Mouse (Mus musculus) midbrain, embryonic 13.5 days (tissue): ENCODE measurements around the gene Armc3. TPM values are rescaled to one million over a fixed set of nuclear protein-coding genes. Genes with fewer than 3 reads are reported as not detected.

ENCODE experiments used
- ATAC-seq: fragments of 200-750 bp; cut with Nextera tagmentation; 2 replicates; pipeline ENCODE4 v1.8.0; 2017; ENCODE audit warnings: mild to moderate bottlenecking, moderate TSS enrichment, moderate library complexity
- H3K27ac ChIP-seq: fragments of 300-500 bp; sonication (generic); 2 replicates; pipeline ENCODE4 v1.5.1; 2015; ENCODE audit warnings: inconsistent platforms, mild to moderate bottlenecking, moderate library complexity
- H3K27me3 ChIP-seq: fragments of 300-500 bp; sonication (generic); 2 replicates; pipeline ENCODE4 v1.6.1; 2015; ENCODE audit warnings: mild to moderate bottlenecking, inconsistent platforms
- H3K36me3 ChIP-seq: fragments of 300-500 bp; sonication (generic); 2 replicates; pipeline ENCODE4 v1.6.1; 2015; ENCODE audit warnings: mild to moderate bottlenecking, inconsistent platforms
- H3K4me1 ChIP-seq: fragments of 300-500 bp; sonication (generic); replicated peaks from 2 replicates; pipeline ENCODE4 v1.6.1; 2015; ENCODE audit warnings: inconsistent platforms
- H3K4me2 ChIP-seq: fragments of 300-500 bp; sonication (generic); replicated peaks from 2 replicates; pipeline ENCODE4 v1.6.1; 2015; ENCODE audit warnings: moderate library complexity, mild to moderate bottlenecking, inconsistent platforms
- H3K4me3 ChIP-seq: fragments of 300-500 bp; sonication (generic); replicated peaks from 2 replicates; pipeline ENCODE4 v1.5.1; 2015; ENCODE audit warnings: mild to moderate bottlenecking, inconsistent platforms
- H3K9ac ChIP-seq: fragments of 300-500 bp; sonication (generic); replicated peaks from 2 replicates; pipeline ENCODE4 v1.6.1; 2015; ENCODE audit warnings: mild to moderate bottlenecking, inconsistent platforms
- H3K9me3 ChIP-seq: fragments of 300-500 bp; sonication (generic); 2 replicates; pipeline ENCODE4 v1.6.1; 2016; ENCODE audit warnings: mild to moderate bottlenecking, inconsistent platforms
- WGBS: fragments of 180-500 bp; shearing (Covaris S2); methylation state at CpG from one replicate; pipeline ENCODE4 v1.1.7; 2015; 5-methylcytosine and 5-hydroxymethylcytosine counted together
- polyA plus RNA-seq: library from polyadenylated mRNA; unstranded; fragments of >200 nt; fragmentation: Nextera tagmentation; extraction: Ambion mirVana; gene quantifications from 2 replicates; pipeline ENCODE4 v1.2.1, GENCODE M21; 2015

Armc3 gene
- polyA plus RNA-seq, 1 experiment from 2014 or later = 1.7 TPM

GRCm38 (mm10) chr2:19322448-19322847, 123.3 kb downstream of the Armc3 start:
- Histone ChIP-seq H3K27me3 (no peaks in the 10 kb centered on the region), H3K4me1 (no peaks in the 10 kb centered on the region), H3K27ac (no peak overlapping the region), H3K9ac (no peak overlapping the region), H3K9me3 (no peaks in the 10 kb centered on the region), H3K4me3 (no peak overlapping the region), H3K36me3 (no peaks in the 10 kb centered on the region), H3K4me2 (no peak overlapping the region)
- WGBS = 73% methylated on average over 9 of the region's 9 CpGs
- ATAC-seq = 0 out of 2 replicates have a peak, but pooled peaks have one; percentile 6

GRCm38 (mm10) chr2:19326376-19326775, 127.3 kb downstream of the Armc3 start:
- H3K4me3 ChIP-seq = no peak overlapping the region
- no peaks in the 10 kb centered on the region for H3K27me3 ChIP-seq
- ATAC-seq = no peak
- H3K4me2 ChIP-seq = no peak overlapping the region
- no peaks in the 10 kb centered on the region for H3K36me3 ChIP-seq
- 74% methylated on average over 1 of the region's 1 CpGs for WGBS
- H3K4me1 ChIP-seq = no peaks in the 10 kb centered on the region
- no peak overlapping the region for H3K27ac ChIP-seq
- H3K9ac ChIP-seq = no peak overlapping the region
- H3K9me3 ChIP-seq = no peaks in the 10 kb centered on the region

- 82% methylated on average over 4 of the region's 4 CpGs for WGBS
- no peaks in the 10 kb centered on the region for H3K36me3 ChIP-seq
- no peaks in the 10 kb centered on the region for H3K27me3 ChIP-seq
- H3K27ac ChIP-seq = no peak overlapping the region
- no peak overlapping the region for H3K9ac ChIP-seq
- H3K4me2 ChIP-seq = no peak overlapping the region
- H3K4me1 ChIP-seq = no peaks in the 10 kb centered on the region
- ATAC-seq = no peak
- H3K4me3 ChIP-seq = no peak overlapping the region
- H3K9me3 ChIP-seq = no peaks in the 10 kb centered on the region
These were observed 128.7 kb downstream of the Armc3 start for GRCm38 (mm10) chr2:19327811-19328210.

- Histone ChIP-seq H3K9ac (no peak overlapping the region), H3K36me3 (no peaks in the 10 kb centered on the region), H3K4me2 (peak overlapping the region; percentile 39), H3K27ac (no peak overlapping the region), H3K9me3 (no peaks in the 10 kb centered on the region), H3K4me1 (no peaks in the 10 kb centered on the region), H3K27me3 (no peaks in the 10 kb centered on the region), H3K4me3 (no peak overlapping the region)
- WGBS = 57% methylated on average over 10 of the region's 10 CpGs
- no peak for ATAC-seq
These were observed 145.0 kb downstream of the Armc3 start for GRCm38 (mm10) chr2:19343901-19344635.

GRCm38 (mm10) chr2:19344636-19345413, 145.7 kb downstream of the Armc3 start:
- H3K27me3 ChIP-seq = no peaks in the 10 kb centered on the region
- H3K4me3 ChIP-seq = peak overlapping the region; percentile 16
- WGBS = 23% methylated on average over 19 of the region's 20 CpGs
- H3K4me2 ChIP-seq = peak overlapping the region; percentile 39
- peak; percentile 90 for ATAC-seq
- no peak overlapping the region for H3K27ac ChIP-seq
- no peaks in the 10 kb centered on the region for H3K4me1 ChIP-seq
- no peaks in the 10 kb centered on the region for H3K36me3 ChIP-seq
- H3K9ac ChIP-seq = peak overlapping the region; percentile 49; the same call in 1 of the 2 replicates
- H3K9me3 ChIP-seq = no peaks in the 10 kb centered on the region

- Histone ChIP-seq H3K9ac (peak overlapping the region; percentile 49; the same call in 1 of the 2 replicates), H3K9me3 (no peaks in the 10 kb centered on the region), H3K4me1 (no peaks in the 10 kb centered on the region), H3K27ac (no peak overlapping the region), H3K4me2 (0 out of 2 replicates have a peak overlapping the region, but pooled peaks have one; percentile 39), H3K4me3 (no peak overlapping the region), H3K36me3 (no peaks in the 10 kb centered on the region), H3K27me3 (no peaks in the 10 kb centered on the region)
- 76% methylated on average over 5 of the region's 5 CpGs for WGBS
- peak; percentile 63 for ATAC-seq
These were observed 146.4 kb downstream of the Armc3 start for GRCm38 (mm10) chr2:19345414-19345964.

- H3K27ac ChIP-seq = no peak overlapping the region
- no peaks in the 10 kb centered on the region for H3K4me1 ChIP-seq
- H3K27me3 ChIP-seq = no peaks in the 10 kb centered on the region
- no peak overlapping the region for H3K4me2 ChIP-seq
- H3K9ac ChIP-seq = no peak overlapping the region
- no peaks in the 10 kb centered on the region for H3K9me3 ChIP-seq
- H3K4me3 ChIP-seq = no peak overlapping the region
- ATAC-seq = no peak
- no peaks in the 10 kb centered on the region for H3K36me3 ChIP-seq
- 90% methylated on average over 3 of the region's 3 CpGs for WGBS
These were observed 149.4 kb downstream of the Armc3 start for GRCm38 (mm10) chr2:19348454-19348853.

GRCm38 (mm10) chr2:19350167-19350566, 151.1 kb downstream of the Armc3 start:
- Histone ChIP-seq H3K9ac (no peak overlapping the region), H3K4me3 (no peak overlapping the region), H3K27me3 (no peaks in the 10 kb centered on the region), H3K4me1 (no peaks in the 10 kb centered on the region), H3K9me3 (no peaks in the 10 kb centered on the region), H3K36me3 (no peaks in the 10 kb centered on the region), H3K4me2 (no peak overlapping the region), H3K27ac (no peak overlapping the region)
- WGBS = 86% methylated on average over 5 of the region's 5 CpGs
- ATAC-seq = no peak

- 96% methylated on average over 1 of the region's 1 CpGs for WGBS
- Histone ChIP-seq H3K4me1 (no peaks in the 10 kb centered on the region), H3K4me3 (no peak overlapping the region), H3K4me2 (no peak overlapping the region), H3K9ac (no peak overlapping the region), H3K9me3 (no peaks in the 10 kb centered on the region), H3K27ac (no peak overlapping the region), H3K36me3 (no peaks in the 10 kb centered on the region), H3K27me3 (no peaks in the 10 kb centered on the region)
- no peak for ATAC-seq
These were observed 152.6 kb downstream of the Armc3 start for GRCm38 (mm10) chr2:19351615-19352253.

- no peak for ATAC-seq
- no peak overlapping the region for H3K27ac ChIP-seq
- H3K27me3 ChIP-seq = no peaks in the 10 kb centered on the region
- H3K9me3 ChIP-seq = no peaks in the 10 kb centered on the region
- 92% methylated on average over 2 of the region's 2 CpGs for WGBS
- no peak overlapping the region for H3K9ac ChIP-seq
- H3K36me3 ChIP-seq = no peaks in the 10 kb centered on the region
- no peak overlapping the region for H3K4me3 ChIP-seq
- H3K4me2 ChIP-seq = no peak overlapping the region
- H3K4me1 ChIP-seq = no peaks in the 10 kb centered on the region
These were observed 154.1 kb downstream of the Armc3 start for GRCm38 (mm10) chr2:19353158-19353557.
